Mouse (Mus musculus): ENCODE measurements around the gene Nckap5. TPM values are rescaled to one million over a fixed set of nuclear protein-coding genes. Genes with fewer than 3 reads are reported as not detected.

Gene Nckap5
- polyA plus RNA-seq, 1 experiment from 2014 or later, result 12.3 TPM

- H3K36me3 ChIP-seq (ENCODE audit: control insufficient read depth, insufficient read depth), result no peaks in the 10 kb centered on the region
- H3K27me3 ChIP-seq (replicated peaks; ENCODE audit: control insufficient read depth, insufficient read depth, low read length), result no peaks in the 10 kb centered on the region
- H3K27ac ChIP-seq (ENCODE audit: low read depth, low read length), result no peak overlapping the region
- H3K4me2 ChIP-seq (replicated peaks; ENCODE audit: low read depth), result no peak overlapping the region
- TF ChIP-seq CTCF (IDR thresholded peaks at IDR 0.05; ENCODE audit: low read depth), result no peak
- no peak overlapping the region for H3K4me3 ChIP-seq (ENCODE audit: low read depth, low read length)
- ATAC-seq, result no peak
- no peaks in the 10 kb centered on the region for H3K9me3 ChIP-seq (ENCODE audit: control insufficient read depth)
- no peaks in the 10 kb centered on the region for H3K4me1 ChIP-seq (replicated peaks; ENCODE audit: control insufficient read depth, insufficient read depth, low read length)
- 86% methylated on average over 3 of the region's 3 CpGs for WGBS
- H3K9ac ChIP-seq (ENCODE audit: low read depth, low read length), result no peak overlapping the region
These were observed 879.6 kb downstream of the Nckap5 start for GRCm38 (mm10) chr1:125951026-125951425.

DNA sequence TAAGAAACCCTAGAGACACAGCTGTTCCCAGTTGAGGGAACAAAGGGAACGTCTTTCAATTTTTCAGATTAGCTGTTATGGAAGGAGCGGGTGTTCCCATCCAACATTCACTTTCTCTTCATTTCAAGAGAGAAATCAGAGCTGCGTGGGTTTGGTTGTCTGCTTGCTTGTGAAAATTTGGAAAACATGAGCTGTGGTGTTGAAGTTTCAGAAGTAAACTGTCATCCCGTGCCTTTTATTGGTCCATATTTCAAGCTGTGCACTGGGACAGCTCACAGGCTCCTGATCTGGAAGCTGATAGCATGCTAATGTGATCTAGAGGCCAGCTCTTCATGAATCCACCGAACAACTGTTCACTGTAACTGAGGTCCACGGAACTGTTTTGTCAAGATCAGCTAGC, 881.5 kb downstream of the Nckap5 start:
- no peak for TF ChIP-seq CTCF (IDR thresholded peaks at IDR 0.05; ENCODE audit: low read depth)
- Histone ChIP-seq H3K36me3 (ENCODE audit: control insufficient read depth, insufficient read depth) (no peaks in the 10 kb centered on the region), H3K27ac (ENCODE audit: low read depth, low read length) (no peak overlapping the region), H3K4me2 (replicated peaks; ENCODE audit: low read depth) (no peak overlapping the region), H3K4me1 (replicated peaks; ENCODE audit: control insufficient read depth, insufficient read depth, low read length) (no peaks in the 10 kb centered on the region), H3K9me3 (ENCODE audit: control insufficient read depth) (no peaks in the 10 kb centered on the region), H3K4me3 (ENCODE audit: low read depth, low read length) (no peak overlapping the region), H3K9ac (ENCODE audit: low read depth, low read length) (no peak overlapping the region), H3K27me3 (replicated peaks; ENCODE audit: control insufficient read depth, insufficient read depth, low read length) (no peaks in the 10 kb centered on the region)
- ATAC-seq, result no peak
- 74% methylated on average over 6 of the region's 6 CpGs for WGBS

DNA sequence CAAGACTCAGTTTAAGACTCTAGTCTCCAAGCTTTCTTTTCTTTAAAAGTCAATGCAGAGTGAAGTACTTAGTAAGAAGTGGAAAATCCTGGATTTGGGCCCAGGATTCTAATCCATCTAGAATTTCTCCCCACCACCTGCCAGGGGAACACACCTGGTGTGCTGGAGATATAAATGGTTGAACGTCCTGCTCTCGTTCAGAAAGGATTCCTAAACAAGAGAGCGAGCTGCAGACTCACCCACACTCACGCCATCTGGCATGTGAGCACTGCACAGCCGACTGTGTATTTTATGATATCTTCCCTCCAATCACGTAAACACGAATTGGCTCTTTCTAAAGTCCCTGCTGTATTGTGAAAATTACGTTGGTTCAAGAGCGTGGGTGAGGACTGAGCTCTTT, 885.5 kb downstream of the Nckap5 start:
- no peaks in the 10 kb centered on the region for H3K27me3 ChIP-seq (replicated peaks; ENCODE audit: control insufficient read depth, insufficient read depth, low read length)
- no peak for ATAC-seq
- no peaks in the 10 kb centered on the region for H3K4me1 ChIP-seq (replicated peaks; ENCODE audit: control insufficient read depth, insufficient read depth, low read length)
- TF ChIP-seq CTCF (IDR thresholded peaks at IDR 0.05; ENCODE audit: low read depth), result no peak
- H3K27ac ChIP-seq (ENCODE audit: low read depth, low read length), result no peak overlapping the region
- no peak overlapping the region for H3K4me3 ChIP-seq (ENCODE audit: low read depth, low read length)
- 35% methylated on average over 9 of the region's 9 CpGs for WGBS
- no peak overlapping the region for H3K4me2 ChIP-seq (replicated peaks; ENCODE audit: low read depth)
- no peaks in the 10 kb centered on the region for H3K9me3 ChIP-seq (ENCODE audit: control insufficient read depth)
- H3K36me3 ChIP-seq (ENCODE audit: control insufficient read depth, insufficient read depth), result no peaks in the 10 kb centered on the region
- H3K9ac ChIP-seq (ENCODE audit: low read depth, low read length), result no peak overlapping the region

- Histone ChIP-seq H3K9ac (ENCODE audit: low read depth, low read length) (no peak overlapping the region), H3K4me2 (replicated peaks; ENCODE audit: low read depth) (no peak overlapping the region), H3K9me3 (ENCODE audit: control insufficient read depth) (no peaks in the 10 kb centered on the region), H3K36me3 (ENCODE audit: control insufficient read depth, insufficient read depth) (no peaks in the 10 kb centered on the region), H3K27ac (ENCODE audit: low read depth, low read length) (no peak overlapping the region), H3K27me3 (replicated peaks; ENCODE audit: control insufficient read depth, insufficient read depth, low read length) (no peaks in the 10 kb centered on the region), H3K4me1 (replicated peaks; ENCODE audit: control insufficient read depth, insufficient read depth, low read length) (no peaks in the 10 kb centered on the region), H3K4me3 (ENCODE audit: low read depth, low read length) (no peak overlapping the region)
- no peak for ATAC-seq
- no peak for TF ChIP-seq CTCF (IDR thresholded peaks at IDR 0.05; ENCODE audit: low read depth)
- 71% methylated on average over 1 of the region's 1 CpGs for WGBS
These were observed 887.3 kb downstream of the Nckap5 start for GRCm38 (mm10) chr1:125943305-125943704.

DNA sequence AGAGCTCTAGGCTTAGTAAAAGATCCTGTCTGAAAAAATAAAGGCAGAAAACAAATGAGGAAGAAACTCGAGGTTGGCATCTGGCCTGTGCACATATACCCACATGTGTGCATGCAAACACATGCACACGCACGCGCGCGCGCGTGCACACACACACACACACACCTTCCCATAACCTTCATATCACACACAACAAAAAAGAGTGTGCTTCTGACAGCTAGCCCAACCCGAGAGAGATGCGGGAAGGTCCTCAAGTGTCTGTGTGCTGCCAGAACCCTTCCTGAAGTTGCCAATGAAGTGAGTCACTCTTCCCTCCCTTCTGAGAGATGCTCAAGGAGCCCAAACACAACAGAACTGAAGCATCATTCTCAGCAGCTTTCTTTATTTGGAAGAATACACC, 905.1 kb downstream of the Nckap5 start:
- Histone ChIP-seq H3K4me2 (replicated peaks; ENCODE audit: low read depth) (no peak overlapping the region), H3K4me3 (ENCODE audit: low read depth, low read length) (no peak overlapping the region)
- 96% methylated on average over 10 of the region's 10 CpGs for WGBS

GRCm38 (mm10) chr1:125923062-125923461, 907.5 kb downstream of the Nckap5 start:
- H3K4me1 ChIP-seq (replicated peaks; ENCODE audit: control insufficient read depth, insufficient read depth, low read length), result no peaks in the 10 kb centered on the region
- peak; percentile 51 for TF ChIP-seq CTCF (IDR thresholded peaks at IDR 0.05; ENCODE audit: low read depth)
- no peak overlapping the region for H3K27ac ChIP-seq (ENCODE audit: low read depth, low read length)
- H3K27me3 ChIP-seq (replicated peaks; ENCODE audit: control insufficient read depth, insufficient read depth, low read length), result no peaks in the 10 kb centered on the region
- no peak overlapping the region for H3K9ac ChIP-seq (ENCODE audit: low read depth, low read length)
- H3K36me3 ChIP-seq (ENCODE audit: control insufficient read depth, insufficient read depth), result no peaks in the 10 kb centered on the region
- H3K9me3 ChIP-seq (ENCODE audit: control insufficient read depth), result no peaks in the 10 kb centered on the region
- WGBS, result 60% methylated on average over 2 of the region's 2 CpGs
- H3K4me2 ChIP-seq (replicated peaks; ENCODE audit: low read depth), result no peak overlapping the region
- no peak overlapping the region for H3K4me3 ChIP-seq (ENCODE audit: low read depth, low read length)
- ATAC-seq, result no peak

More for the DNA sequence above, 905.1 kb downstream of the Nckap5 start:
- no peak overlapping the region for H3K9ac ChIP-seq (ENCODE audit: low read depth, low read length)
- no peaks in the 10 kb centered on the region for H3K4me1 ChIP-seq (replicated peaks; ENCODE audit: control insufficient read depth, insufficient read depth, low read length)
- no peak for TF ChIP-seq CTCF (IDR thresholded peaks at IDR 0.05; ENCODE audit: low read depth)
- no peaks in the 10 kb centered on the region for H3K27me3 ChIP-seq (replicated peaks; ENCODE audit: control insufficient read depth, insufficient read depth, low read length)
- no peak overlapping the region for H3K27ac ChIP-seq (ENCODE audit: low read depth, low read length)
- no peak for ATAC-seq
- H3K36me3 ChIP-seq (ENCODE audit: control insufficient read depth, insufficient read depth), result no peaks in the 10 kb centered on the region
- H3K9me3 ChIP-seq (ENCODE audit: control insufficient read depth), result no peaks in the 10 kb centered on the region

GRCm38 (mm10) chr1:125920696-125921095, 909.9 kb downstream of the Nckap5 start:
- Histone ChIP-seq H3K4me3 (ENCODE audit: low read depth, low read length) (no peak overlapping the region), H3K4me1 (replicated peaks; ENCODE audit: control insufficient read depth, insufficient read depth, low read length) (no peaks in the 10 kb centered on the region), H3K9me3 (ENCODE audit: control insufficient read depth) (no peaks in the 10 kb centered on the region), H3K27ac (ENCODE audit: low read depth, low read length) (no peak overlapping the region), H3K4me2 (replicated peaks; ENCODE audit: low read depth) (no peak overlapping the region), H3K9ac (ENCODE audit: low read depth, low read length) (no peak overlapping the region), H3K36me3 (ENCODE audit: control insufficient read depth, insufficient read depth) (no peaks in the 10 kb centered on the region), H3K27me3 (replicated peaks; ENCODE audit: control insufficient read depth, insufficient read depth, low read length) (no peaks in the 10 kb centered on the region)
- TF ChIP-seq CTCF (IDR thresholded peaks at IDR 0.05; ENCODE audit: low read depth), result no peak
- ATAC-seq, result no peak
- WGBS, result 93% methylated on average over 3 of the region's 3 CpGs
